Mouse (Mus musculus) erythroblast, embryonic 14.5 days (primary cell): ENCODE data around the gene Fgfr2.

Experiments used
- GATA1 ChIP-seq: IDR thresholded peaks from 2 replicates; pipeline ENCODE4 v1.6.1; 2012; ENCODE audit warnings: low read length, inconsistent platforms, mixed read lengths
- TAL1 ChIP-seq: IDR thresholded peaks from 3 replicates; pipeline ENCODE4 v1.6.1; 2012; ENCODE audit warnings: low read length, inconsistent platforms, mixed read lengths

GRCm38 (mm10) chr7:130831586-130831985, 2291.6 kb downstream of the Fgfr2 start:
- TF ChIP-seq TAL1 (no peak), GATA1 (no peak)
